In genomic region chr7:135609655-135610054, GRCm38 (mm10) we compare ENCODE assay signal across 8 mouse cellular contexts.
DNase-seq lines count a peak whose midpoint lies in the region; ATAC-seq and TF ChIP-seq lines count a peak whose summit lies in the region.
"Had no signal": no experiment of that assay in that cellular context is flagged by ENCODE, and none has a peak within 500 bp of the region (broad histone marks: within the 10 kb centered on the region; RNA-seq: fewer than 3 reads in every experiment).

No protein-coding gene starts in this region.

- no peaks in the 10 kb centered on the region for H3K27me3 ChIP-seq in limb, embryonic 15.5 days
- H3K27me3 ChIP-seq in limb, embryonic 10.5 days (ENCODE audit: low read depth, poor library complexity, severe bottlenecking): no peaks in the 10 kb centered on the region
- H3K27me3 ChIP-seq in Patski: no peaks in the 10 kb centered on the region
- H3K27me3 ChIP-seq in heart, embryonic 16.5 days (ENCODE audit: control insufficient read depth, insufficient read depth, low read length): no peaks in the 10 kb centered on the region
- no peaks in the 10 kb centered on the region for H3K27me3 ChIP-seq in midbrain, embryonic 15.5 days (replicated peaks)
- H3K27me3 ChIP-seq in thymus, adult 2 months (ENCODE audit: control insufficient read depth, insufficient read depth, low read length): no peaks in the 10 kb centered on the region

- H3K9me3 ChIP-seq in limb, embryonic 15.5 days: no peaks in the 10 kb centered on the region
- H3K9me3 ChIP-seq in limb, embryonic 10.5 days (replicated peaks): no peaks in the 10 kb centered on the region
- no peaks in the 10 kb centered on the region for H3K9me3 ChIP-seq in heart, embryonic 16.5 days (replicated peaks; ENCODE audit: control insufficient read depth, low read length)
- no peaks in the 10 kb centered on the region for H3K9me3 ChIP-seq in midbrain, embryonic 15.5 days

- no peak for TF ChIP-seq CTCF in Patski (IDR thresholded peaks at IDR 0.05)
- no peak for TF ChIP-seq CTCF in thymus, adult 2 months (IDR thresholded peaks at IDR 0.05; ENCODE audit: borderline replicate concordance, control insufficient read depth, extremely low read depth, insufficient read depth, low read length, poor library complexity)

- no peak for DNase-seq in limb, embryonic 10.5 days (ENCODE audit: low spot score)
- DNase-seq in Patski (ENCODE audit: low read depth, low spot score): peak; percentile 55
- no peak for DNase-seq in thymus, adult 2 months
- DNase-seq: lung, postnatal 4 days had no signal

- no peak for TF ChIP-seq POLR2A in thymus, adult 2 months (IDR thresholded peaks at IDR 0.05; ENCODE audit: control insufficient read depth, extremely low read depth, insufficient read depth, low read length, poor library complexity)

- ATAC-seq in limb, embryonic 15.5 days (ENCODE audit: insufficient number of reproducible peaks, low FRiP score, low TSS enrichment, low read depth): no peak
- ATAC-seq in Patski: peak; percentile 72
- no peak for ATAC-seq in heart, embryonic 16.5 days (replicated peaks; ENCODE audit: extremely low read depth, insufficient read depth, low FRiP score)
- ATAC-seq in midbrain, embryonic 15.5 days (replicated peaks): no peak
- no peak for ATAC-seq in monocyte, adult 5-6 weeks (replicated peaks; ENCODE audit: insufficient number of reproducible peaks, low FRiP score, low TSS enrichment, poor library complexity, severe bottlenecking)

- H3K27ac ChIP-seq in limb, embryonic 15.5 days: peak overlapping the region; percentile 0; the same call in 1 of the 2 replicates
- no peak overlapping the region for H3K27ac ChIP-seq in limb, embryonic 10.5 days
- H3K27ac ChIP-seq in heart, embryonic 16.5 days (ENCODE audit: low read length): peak overlapping the region; percentile 72
- peak overlapping the region; percentile 38; the same call in 1 of the 2 replicates for H3K27ac ChIP-seq in midbrain, embryonic 15.5 days
- no peak overlapping the region for H3K27ac ChIP-seq in thymus, adult 2 months (ENCODE audit: control insufficient read depth, insufficient read depth, low read length)

- 36% methylated on average over 7 of the region's 7 CpGs for WGBS in limb, embryonic 15.5 days
- whole genome bisulfite sequencing in limb, embryonic 10.5 days: 84% methylated on average over 7 of the region's 7 CpGs
- WGBS in heart, embryonic 16.5 days: 23% methylated on average over 7 of the region's 7 CpGs
- WGBS in midbrain, embryonic 15.5 days: 43% methylated on average over 7 of the region's 7 CpGs
- 77% methylated on average over 7 of the region's 7 CpGs for WGBS in thymus, adult 2 months

- CTCF ChIA-PET in Patski (lab: Charles Lee): interaction anchor here (1.1 to 1.4 kb wide), 4 partner anchors 14 to 71 kb away, joined by 4 to 9 read pairs (median 5); partner anchors contain the start of gene Ptpre

- no peak overlapping the region for H3K4me2 ChIP-seq in limb, embryonic 15.5 days
- H3K4me2 ChIP-seq in heart, embryonic 16.5 days (ENCODE audit: low read depth, low read length): peak overlapping the region; percentile 37
- H3K4me2 ChIP-seq in midbrain, embryonic 15.5 days: peak overlapping the region; percentile 10; the same call in 1 of the 2 replicates

- H3K9ac ChIP-seq in limb, embryonic 15.5 days: no peak overlapping the region
- no peak overlapping the region; the same call in 1 of the 2 replicates for H3K9ac ChIP-seq in heart, embryonic 16.5 days (ENCODE audit: low read length)
- H3K9ac ChIP-seq in midbrain, embryonic 15.5 days: no peak overlapping the region

- in situ Hi-C loops in Patski (cut with MboI; ENCODE audit: low pct_unique_long_range_greater_than_20kb): no loop called here

- H3K36me3 ChIP-seq in limb, embryonic 15.5 days: no peaks in the 10 kb centered on the region
- no peaks in the 10 kb centered on the region for H3K36me3 ChIP-seq in limb, embryonic 10.5 days
- H3K36me3 ChIP-seq in heart, embryonic 16.5 days (ENCODE audit: control insufficient read depth, insufficient read depth): no peaks in the 10 kb centered on the region
- H3K36me3 ChIP-seq in midbrain, embryonic 15.5 days (replicated peaks): no peaks in the 10 kb centered on the region
- no peaks in the 10 kb centered on the region for H3K36me3 ChIP-seq in thymus, adult 2 months (ENCODE audit: control insufficient read depth, insufficient read depth, low read length)

- H3K4me3 ChIP-seq in limb, embryonic 15.5 days: no peak overlapping the region
- H3K4me3 ChIP-seq in limb, embryonic 10.5 days: no peak overlapping the region
- no peak overlapping the region for H3K4me3 ChIP-seq in heart, embryonic 16.5 days (ENCODE audit: low read length)
- H3K4me3 ChIP-seq in midbrain, embryonic 15.5 days: no peak overlapping the region
- H3K4me3 ChIP-seq in thymus, adult 2 months (ENCODE audit: control insufficient read depth, insufficient read depth, low read length): no peak overlapping the region

- peaks cover 19% of the 10 kb centered on the region for H3K4me1 ChIP-seq in limb, embryonic 15.5 days
- peaks cover 8% of the 10 kb centered on the region for H3K4me1 ChIP-seq in limb, embryonic 10.5 days
- H3K4me1 ChIP-seq in heart, embryonic 16.5 days (ENCODE audit: control insufficient read depth, insufficient read depth, low read length): peaks cover 23% of the 10 kb centered on the region
- H3K4me1 ChIP-seq in midbrain, embryonic 15.5 days: peaks cover 26% of the 10 kb centered on the region
- H3K4me1 ChIP-seq in thymus, adult 2 months (replicated peaks; ENCODE audit: control insufficient read depth, insufficient read depth, low read length): peaks cover 3% of the 10 kb centered on the region; the same call in 1 of the 2 replicates

- POLR2A ChIA-PET in Patski (lab: Charles Lee): interaction anchor here (0.5 to 1.1 kb wide), 3 partner anchors 14 to 66 kb away, joined by 3 to 7 read pairs (median 3); no protein-coding TSS in a partner anchor

Comparison
In these comparisons a context has a peak if more than half of its experiments do, and no peak if none do; other contexts are left out.
1. H3K27ac ChIP-seq: peak in limb, embryonic 15.5 days (single experiment), heart, embryonic 16.5 days (single experiment) and midbrain, embryonic 15.5 days (single experiment); none in limb, embryonic 10.5 days (single experiment) and thymus, adult 2 months (single experiment).